Mouse (Mus musculus): ENCODE measurements around the gene Cpsf7. TPM values are rescaled to one million over a fixed set of nuclear protein-coding genes. Genes with fewer than 3 reads are reported as not detected.

Gene Cpsf7
- total and polyA plus RNA-seq, 3 experiments, result 25.6 to 48.8 (median 28.8) TPM

GRCm38 (mm10) chr19:10502571-10502970 lies 22.5 kb upstream of the Cpsf7 start:
- in situ Hi-C loops (cut with MboI; ENCODE audit: low pct_ligation_motif_present, low pct_unique_long_range_greater_than_20kb, low sequenced_read_pairs), result no loop called here
- Histone ChIP-seq H3K4me1 (ENCODE audit: control insufficient read depth in 1 of 2, insufficient read depth in 2 of 2) (peaks cover 2 to 7% of the 10 kb centered on the region in 2 experiments; a peak in 2 of 4 replicates), H3K36me3 (replicated peaks in 1 of 2; ENCODE audit: control insufficient read depth in 1 of 2, insufficient read depth in 1 of 2, low read length in 1 of 2) (peaks cover 55 to 92% of the 10 kb centered on the region in 2 experiments), H3K27ac (ENCODE audit: insufficient read depth, low read depth) (no peak overlapping the region), H3K27me3 (replicated peaks) (no peaks in the 10 kb centered on the region), H3K9ac (ENCODE audit: insufficient read depth, low read depth) (no peak overlapping the region), H3K4me3 (replicated peaks in 1 of 3; ENCODE audit: low read depth in 2 of 3, low read length in 2 of 3, poor library complexity in 1 of 3) (no peak overlapping the region), H3K79me2 (replicated peaks; ENCODE audit: control insufficient read depth, extremely low read depth, insufficient read depth, poor library complexity, severe bottlenecking) (no peaks in the 10 kb centered on the region), H3K4me2 (ENCODE audit: insufficient read depth, low read depth, poor library complexity, severe bottlenecking) (no peak overlapping the region), H3K9me3 (replicated peaks; ENCODE audit: low read length) (no peaks in the 10 kb centered on the region)
- TF ChIP-seq MAFK (IDR thresholded peaks at IDR 0.05; ENCODE audit: insufficient replicate concordance, low read length), result peak; percentile 66; the same call in 1 of the 2 replicates
- no peak for TF ChIP-seq KAT2A (IDR thresholded peaks at IDR 0.05; ENCODE audit: insufficient replicate concordance, low read length)
- peak; percentile 42 for TF ChIP-seq RAD21 (IDR thresholded peaks at IDR 0.05; ENCODE audit: low read depth, low read length)
- peak; percentile 62 for TF ChIP-seq ELF1 (IDR thresholded peaks at IDR 0.05; ENCODE audit: low read depth, low read length)
- peak; percentile 85 to 95 for TF ChIP-seq CTCF (conservative IDR thresholded peaks at IDR 0.05 in 1 of 2, IDR thresholded peaks at IDR 0.05 in 1 of 2; ENCODE audit: low read depth in 2 of 2, low read length in 2 of 2)
- no peak for TF ChIP-seq ZNF384 (IDR thresholded peaks at IDR 0.05; ENCODE audit: low read depth, low read length)
- TF ChIP-seq HCFC1 (IDR thresholded peaks at IDR 0.05; ENCODE audit: low read depth, low read length), result no peak
- peak; percentile 70 for TF ChIP-seq SMC3 (IDR thresholded peaks at IDR 0.05; ENCODE audit: low read depth, low read length)
- dilution Hi-C loops (cut with MboI; ENCODE audit: extremely low pct_ligation_motif_present, extremely low pct_unique_long_range_greater_than_20kb, low sequenced_read_pairs), result no loop called here
- peak; percentile 60 for DNase-seq (ENCODE audit: extremely low read depth)

GRCm38 (mm10) chr19:10510759-10511330 lies 14.2 kb upstream of the Cpsf7 start:
- in situ Hi-C loops (cut with MboI; ENCODE audit: low pct_ligation_motif_present, low pct_unique_long_range_greater_than_20kb, low sequenced_read_pairs), result no loop called here
- Histone ChIP-seq H3K4me1 (ENCODE audit: control insufficient read depth in 1 of 2, insufficient read depth in 2 of 2) (peaks cover 6 to 18% of the 10 kb centered on the region in 2 experiments; a peak in 3 of 4 replicates), H3K9me3 (replicated peaks; ENCODE audit: low read length) (no peaks in the 10 kb centered on the region), H3K36me3 (replicated peaks in 1 of 2; ENCODE audit: control insufficient read depth in 1 of 2, insufficient read depth in 1 of 2, low read length in 1 of 2) (peaks cover 35 to 74% of the 10 kb centered on the region in 2 experiments), H3K4me3 (replicated peaks in 1 of 3; ENCODE audit: low read depth in 2 of 3, low read length in 2 of 3, poor library complexity in 1 of 3) (no peak overlapping the region), H3K9ac (ENCODE audit: insufficient read depth, low read depth) (no peak overlapping the region), H3K27ac (ENCODE audit: insufficient read depth, low read depth) (no peak overlapping the region), H3K4me2 (ENCODE audit: insufficient read depth, low read depth, poor library complexity, severe bottlenecking) (no peak overlapping the region), H3K27me3 (replicated peaks) (no peaks in the 10 kb centered on the region), H3K79me2 (replicated peaks; ENCODE audit: control insufficient read depth, extremely low read depth, insufficient read depth, poor library complexity, severe bottlenecking) (no peaks in the 10 kb centered on the region; the same call in 1 of the 2 replicates)
- dilution Hi-C loops (cut with MboI; ENCODE audit: extremely low pct_ligation_motif_present, extremely low pct_unique_long_range_greater_than_20kb, low sequenced_read_pairs), result no loop called here
- TF ChIP-seq NELFE (IDR thresholded peaks at IDR 0.05; ENCODE audit: low read depth, low read length) (no peak), TBP (conservative IDR thresholded peaks at IDR 0.05; ENCODE audit: low read depth, low read length) (no peak), RCOR1 (conservative IDR thresholded peaks at IDR 0.05; ENCODE audit: low read depth, low read length) (no peak), ELF1 (IDR thresholded peaks at IDR 0.05; ENCODE audit: low read depth, low read length) (no peak), SIN3A (IDR thresholded peaks at IDR 0.05; ENCODE audit: low read length) (no peak)
- DNase-seq (ENCODE audit: extremely low read depth), result no peak

- Histone ChIP-seq H3K36me3 (replicated peaks in 1 of 2; ENCODE audit: control insufficient read depth in 1 of 2, insufficient read depth in 1 of 2, low read length in 1 of 2) (peaks cover 20 to 32% of the 10 kb centered on the region in 2 experiments), H3K4me1 (ENCODE audit: control insufficient read depth in 1 of 2, insufficient read depth in 2 of 2) (peaks cover 7 to 64% of the 10 kb centered on the region in 2 experiments), H3K79me2 (replicated peaks; ENCODE audit: control insufficient read depth, extremely low read depth, insufficient read depth, poor library complexity, severe bottlenecking) (peaks cover 37% of the 10 kb centered on the region), H3K9me3 (replicated peaks; ENCODE audit: low read length) (no peaks in the 10 kb centered on the region), H3K27ac (ENCODE audit: insufficient read depth, low read depth) (no peak overlapping the region), H3K9ac (ENCODE audit: insufficient read depth, low read depth) (no peak overlapping the region), H3K27me3 (replicated peaks) (no peaks in the 10 kb centered on the region), H3K4me3 (replicated peaks in 1 of 3; ENCODE audit: low read depth in 2 of 3, low read length in 2 of 3, poor library complexity in 1 of 3) (no peak overlapping the region), H3K4me2 (ENCODE audit: insufficient read depth, low read depth, poor library complexity, severe bottlenecking) (no peak overlapping the region)
- dilution Hi-C loops (cut with MboI; ENCODE audit: extremely low pct_ligation_motif_present, extremely low pct_unique_long_range_greater_than_20kb, low sequenced_read_pairs), result no loop called here
- peak; percentile 44 for DNase-seq (ENCODE audit: extremely low read depth)
- in situ Hi-C loops (cut with MboI; ENCODE audit: low pct_ligation_motif_present, low pct_unique_long_range_greater_than_20kb, low sequenced_read_pairs), result no loop called here
- TF ChIP-seq HCFC1 (IDR thresholded peaks at IDR 0.05; ENCODE audit: low read depth, low read length) (no peak), ZMIZ1 (IDR thresholded peaks at IDR 0.05; ENCODE audit: low read depth, low read length) (no peak), SIN3A (IDR thresholded peaks at IDR 0.05; ENCODE audit: low read length) (no peak), CTCF (conservative IDR thresholded peaks at IDR 0.05 in 1 of 2, IDR thresholded peaks at IDR 0.05 in 1 of 2; ENCODE audit: low read depth in 2 of 2, low read length in 2 of 2) (peak; percentile 24 to 84; a peak in 3 of 4 replicates), JUND (conservative IDR thresholded peaks at IDR 0.05; ENCODE audit: low read depth, low read length) (no peak), SMC3 (IDR thresholded peaks at IDR 0.05; ENCODE audit: low read depth, low read length) (peak; percentile 27; the same call in 1 of the 2 replicates), MEF2A (IDR thresholded peaks at IDR 0.05; ENCODE audit: borderline replicate concordance, low read depth, low read length) (no peak), ZNF384 (IDR thresholded peaks at IDR 0.05; ENCODE audit: low read depth, low read length) (0 out of 2 replicates have a peak, but pooled peaks have one; percentile 38), MYC (IDR thresholded peaks at IDR 0.05; ENCODE audit: low read depth, low read length) (0 out of 2 replicates have a peak, but pooled peaks have one; percentile 34), ZKSCAN1 (IDR thresholded peaks at IDR 0.05; ENCODE audit: borderline replicate concordance, low read depth, low read length) (no peak)
Observed at GRCm38 (mm10) chr19:10520355-10520754, 4.7 kb upstream of the Cpsf7 start.

All from CH12.LX (cell line).